Mouse (Mus musculus): ENCODE measurements around the gene Zfp248. TPM values are rescaled to one million over a fixed set of nuclear protein-coding genes. Genes with fewer than 3 reads are reported as not detected.

The Zfp248 gene
- polyA plus RNA-seq, 1 experiment, result 0.86 TPM

GRCm38 (mm10) chr6:118410428-118410827, 44.9 kb downstream of the Zfp248 start:
- 91% methylated on average over 1 of the region's 1 CpGs for WGBS
- Histone ChIP-seq H3K36me3 (ENCODE audit: control insufficient read depth, insufficient read depth, low read length) (peaks cover 56% of the 10 kb centered on the region), H3K4me1 (replicated peaks; ENCODE audit: control insufficient read depth, insufficient read depth, low read length) (no peaks in the 10 kb centered on the region), H3K27ac (ENCODE audit: control insufficient read depth, insufficient read depth, low read length) (no peak overlapping the region), H3K27me3 (ENCODE audit: control insufficient read depth, insufficient read depth, low read length) (no peaks in the 10 kb centered on the region), H3K4me3 (ENCODE audit: control insufficient read depth, insufficient read depth, low read length) (no peak overlapping the region)
- TF ChIP-seq POLR2A (IDR thresholded peaks at IDR 0.05; ENCODE audit: control insufficient read depth, extremely low read depth, insufficient read depth, low read length, poor library complexity), result no peak
- TF ChIP-seq CTCF (IDR thresholded peaks at IDR 0.05; ENCODE audit: borderline replicate concordance, control insufficient read depth, extremely low read depth, insufficient read depth, low read length, poor library complexity), result no peak
- DNase-seq, result no peak

GRCm38 (mm10) chr6:118408510-118408909, 46.8 kb downstream of the Zfp248 start:
- TF ChIP-seq POLR2A (IDR thresholded peaks at IDR 0.05; ENCODE audit: control insufficient read depth, extremely low read depth, insufficient read depth, low read length, poor library complexity) (no peak), CTCF (IDR thresholded peaks at IDR 0.05; ENCODE audit: borderline replicate concordance, control insufficient read depth, extremely low read depth, insufficient read depth, low read length, poor library complexity) (no peak)
- Histone ChIP-seq H3K27ac (ENCODE audit: control insufficient read depth, insufficient read depth, low read length) (no peak overlapping the region), H3K4me1 (replicated peaks; ENCODE audit: control insufficient read depth, insufficient read depth, low read length) (no peaks in the 10 kb centered on the region), H3K27me3 (ENCODE audit: control insufficient read depth, insufficient read depth, low read length) (no peaks in the 10 kb centered on the region), H3K36me3 (ENCODE audit: control insufficient read depth, insufficient read depth, low read length) (peaks cover 69% of the 10 kb centered on the region), H3K4me3 (ENCODE audit: control insufficient read depth, insufficient read depth, low read length) (no peak overlapping the region)
- no peak for DNase-seq
- WGBS, result 98% methylated on average over 5 of the region's 5 CpGs

DNA sequence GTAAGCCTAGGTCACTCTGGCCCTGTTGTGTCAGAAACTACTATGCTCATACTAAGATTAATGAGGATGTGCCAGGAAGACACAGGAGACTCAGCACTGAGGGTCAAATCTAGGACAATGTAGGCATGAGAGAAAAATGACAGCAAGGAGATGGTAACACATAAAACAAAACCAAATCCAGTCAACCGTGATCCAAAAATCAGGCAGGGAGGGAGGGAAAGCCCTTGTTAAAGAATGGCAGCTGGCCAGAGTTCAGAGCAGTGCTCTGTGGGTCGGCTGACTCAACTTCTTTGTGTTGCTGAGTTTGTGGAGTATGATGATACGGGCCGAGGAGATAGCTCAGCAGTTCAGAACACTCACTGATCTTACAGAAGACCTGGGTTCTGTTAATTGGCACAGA, 48.9 kb downstream of the Zfp248 start:
- Histone ChIP-seq H3K36me3 (ENCODE audit: control insufficient read depth, insufficient read depth, low read length) (peaks cover 69% of the 10 kb centered on the region), H3K4me3 (ENCODE audit: control insufficient read depth, insufficient read depth, low read length) (no peak overlapping the region), H3K27me3 (ENCODE audit: control insufficient read depth, insufficient read depth, low read length) (no peaks in the 10 kb centered on the region), H3K27ac (ENCODE audit: control insufficient read depth, insufficient read depth, low read length) (no peak overlapping the region), H3K4me1 (replicated peaks; ENCODE audit: control insufficient read depth, insufficient read depth, low read length) (no peaks in the 10 kb centered on the region)
- TF ChIP-seq CTCF (IDR thresholded peaks at IDR 0.05; ENCODE audit: borderline replicate concordance, control insufficient read depth, extremely low read depth, insufficient read depth, low read length, poor library complexity) (no peak), POLR2A (IDR thresholded peaks at IDR 0.05; ENCODE audit: control insufficient read depth, extremely low read depth, insufficient read depth, low read length, poor library complexity) (no peak)
- 91% methylated on average over 4 of the region's 4 CpGs for WGBS
- DNase-seq, result no peak

GRCm38 (mm10) chr6:118390746-118391145, 64.6 kb downstream of the Zfp248 start:
- TF ChIP-seq CTCF (IDR thresholded peaks at IDR 0.05; ENCODE audit: borderline replicate concordance, control insufficient read depth, extremely low read depth, insufficient read depth, low read length, poor library complexity) (no peak), POLR2A (IDR thresholded peaks at IDR 0.05; ENCODE audit: control insufficient read depth, extremely low read depth, insufficient read depth, low read length, poor library complexity) (no peak)
- Histone ChIP-seq H3K27ac (ENCODE audit: control insufficient read depth, insufficient read depth, low read length) (no peak overlapping the region), H3K4me1 (replicated peaks; ENCODE audit: control insufficient read depth, insufficient read depth, low read length) (no peaks in the 10 kb centered on the region), H3K27me3 (ENCODE audit: control insufficient read depth, insufficient read depth, low read length) (no peaks in the 10 kb centered on the region), H3K36me3 (ENCODE audit: control insufficient read depth, insufficient read depth, low read length) (peaks cover 69% of the 10 kb centered on the region), H3K4me3 (ENCODE audit: control insufficient read depth, insufficient read depth, low read length) (no peak overlapping the region)
- DNase-seq, result no peak

GRCm38 (mm10) chr6:118385962-118386361, 69.4 kb downstream of the Zfp248 start:
- no peak for DNase-seq
- H3K4me3 ChIP-seq (ENCODE audit: control insufficient read depth, insufficient read depth, low read length), result no peak overlapping the region
- H3K27ac ChIP-seq (ENCODE audit: control insufficient read depth, insufficient read depth, low read length), result no peak overlapping the region
- H3K4me1 ChIP-seq (replicated peaks; ENCODE audit: control insufficient read depth, insufficient read depth, low read length), result no peaks in the 10 kb centered on the region
- peaks cover 52% of the 10 kb centered on the region for H3K36me3 ChIP-seq (ENCODE audit: control insufficient read depth, insufficient read depth, low read length)
- 96% methylated on average over 3 of the region's 3 CpGs for WGBS
- no peaks in the 10 kb centered on the region for H3K27me3 ChIP-seq (ENCODE audit: control insufficient read depth, insufficient read depth, low read length)
- TF ChIP-seq CTCF (IDR thresholded peaks at IDR 0.05; ENCODE audit: borderline replicate concordance, control insufficient read depth, extremely low read depth, insufficient read depth, low read length, poor library complexity) (no peak), POLR2A (IDR thresholded peaks at IDR 0.05; ENCODE audit: control insufficient read depth, extremely low read depth, insufficient read depth, low read length, poor library complexity) (no peak)

DNA sequence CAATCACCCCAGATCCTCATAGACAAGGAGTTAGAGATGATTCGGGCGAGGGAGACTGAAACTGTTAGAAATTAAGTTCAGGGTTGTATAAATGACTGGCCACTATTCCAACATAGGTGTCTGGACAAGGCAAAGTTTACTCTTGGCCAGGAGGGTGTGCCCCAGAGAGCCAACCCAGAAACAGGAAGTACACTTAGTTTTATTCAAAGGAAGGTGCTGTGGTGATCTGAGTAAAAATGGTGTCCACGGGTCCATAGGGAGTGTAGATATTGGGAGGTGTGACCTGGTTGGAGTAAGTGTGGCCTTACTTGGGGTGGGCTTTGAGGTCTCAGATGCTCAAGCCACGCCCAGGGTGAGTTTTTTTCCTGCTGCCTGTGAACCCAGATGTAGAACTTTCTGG, 74.1 kb downstream of the Zfp248 start:
- no peak for DNase-seq
- no peak overlapping the region for H3K4me3 ChIP-seq (ENCODE audit: control insufficient read depth, insufficient read depth, low read length)
- WGBS, result 79% methylated on average over 4 of the region's 4 CpGs
- no peak overlapping the region for H3K27ac ChIP-seq (ENCODE audit: control insufficient read depth, insufficient read depth, low read length)
- H3K36me3 ChIP-seq (ENCODE audit: control insufficient read depth, insufficient read depth, low read length), result peaks cover 27% of the 10 kb centered on the region
- TF ChIP-seq CTCF (IDR thresholded peaks at IDR 0.05; ENCODE audit: borderline replicate concordance, control insufficient read depth, extremely low read depth, insufficient read depth, low read length, poor library complexity) (no peak), POLR2A (IDR thresholded peaks at IDR 0.05; ENCODE audit: control insufficient read depth, extremely low read depth, insufficient read depth, low read length, poor library complexity) (no peak)
- no peaks in the 10 kb centered on the region for H3K4me1 ChIP-seq (replicated peaks; ENCODE audit: control insufficient read depth, insufficient read depth, low read length)
- H3K27me3 ChIP-seq (ENCODE audit: control insufficient read depth, insufficient read depth, low read length), result no peaks in the 10 kb centered on the region

GRCm38 (mm10) chr6:118380630-118381029, 74.7 kb downstream of the Zfp248 start:
- Histone ChIP-seq H3K4me3 (ENCODE audit: control insufficient read depth, insufficient read depth, low read length) (no peak overlapping the region), H3K27me3 (ENCODE audit: control insufficient read depth, insufficient read depth, low read length) (no peaks in the 10 kb centered on the region), H3K4me1 (replicated peaks; ENCODE audit: control insufficient read depth, insufficient read depth, low read length) (no peaks in the 10 kb centered on the region), H3K27ac (ENCODE audit: control insufficient read depth, insufficient read depth, low read length) (no peak overlapping the region), H3K36me3 (ENCODE audit: control insufficient read depth, insufficient read depth, low read length) (peaks cover 27% of the 10 kb centered on the region)
- no peak for DNase-seq
- TF ChIP-seq CTCF (IDR thresholded peaks at IDR 0.05; ENCODE audit: borderline replicate concordance, control insufficient read depth, extremely low read depth, insufficient read depth, low read length, poor library complexity), result no peak
- TF ChIP-seq POLR2A (IDR thresholded peaks at IDR 0.05; ENCODE audit: control insufficient read depth, extremely low read depth, insufficient read depth, low read length, poor library complexity), result no peak
- 38% methylated on average over 3 of the region's 3 CpGs for WGBS
